Mouse (Mus musculus) liver, adult 2 months (tissue): ENCODE measurements at regions not wholly inside any gene's neighbourhood (a gene's known extent, or its start where the extent isn't known, plus 50 kb on each side); places are given as distances from the start of the nearest gene placed in this dataset.

ENCODE experiments used
- CTCF ChIP-seq: fragments of 200-500 bp; IDR thresholded peaks from 2 replicates; pipeline ENCODE4 v1.5.1; 2011; ENCODE audit warnings: low read depth, low read length, control low read depth
- POLR2A ChIP-seq: fragments of 200-500 bp; IDR thresholded peaks from 2 replicates; pipeline ENCODE4 v1.6.1; 2011; ENCODE audit warnings: low read length, control low read depth; ENCODE audit not compliant: insufficient read depth; ENCODE audit errors: extremely low read depth

GRCm38 (mm10) chr14:9071176-9071575 is 405.1 kb upstream of the 4930452B06Rik start:
- TF ChIP-seq POLR2A (no peak), CTCF (no peak)
